Mouse (Mus musculus): ENCODE measurements around the gene Sept4. TPM values are rescaled to one million over a fixed set of nuclear protein-coding genes. Genes with fewer than 3 reads are reported as not detected.
A peak's percentile ranks its signal among the peaks of the same experiment; 100 is the strongest.

Sept4 gene
- total RNA-seq, 2 experiments from 2014 or later: 26.2 to 32.6 TPM

- peak; percentile 65 for DNase-seq
- intact Hi-C loops (cut with DNase I): no loop called here
These were observed 10.4 kb downstream of the Sept4 start for GRCm38 (mm10) chr11:87578963-87579601.

GRCm38 (mm10) chr11:87579713-87580112, 11.0 kb downstream of the Sept4 start:
- DNase-seq: no peak
- intact Hi-C loops (cut with DNase I): no loop called here

- no peak for DNase-seq
- intact Hi-C loops (cut with DNase I): no loop called here
These were observed 11.9 kb downstream of the Sept4 start for GRCm38 (mm10) chr11:87580543-87581085.

GRCm38 (mm10) chr11:87581161-87581865, 12.6 kb downstream of the Sept4 start:
- no peak for DNase-seq
- intact Hi-C loops (cut with DNase I): no loop called here

GRCm38 (mm10) chr11:87581933-87582710, 13.4 kb downstream of the Sept4 start:
- no peak for DNase-seq
- intact Hi-C loops (cut with DNase I): no loop called here

- intact Hi-C loops (cut with DNase I): no loop called here
- no peak for DNase-seq
These were observed 14.8 kb downstream of the Sept4 start for GRCm38 (mm10) chr11:87583291-87584034.

- no peak for DNase-seq
- intact Hi-C loops (cut with DNase I): no loop called here
These were observed 16.2 kb downstream of the Sept4 start for GRCm38 (mm10) chr11:87584711-87585505.

- DNase-seq: no peak
- intact Hi-C loops (cut with DNase I): no loop called here
These were observed 18.6 kb downstream of the Sept4 start for GRCm38 (mm10) chr11:87587211-87587874.

- intact Hi-C loops (cut with DNase I): no loop called here
These were observed 20.9 kb downstream of the Sept4 start for GRCm38 (mm10) chr11:87589605-87590004.

GRCm38 (mm10) chr11:87590841-87591525, 22.3 kb downstream of the Sept4 start:
- DNase-seq: no peak
- intact Hi-C loops (cut with DNase I): no loop called here

More at GRCm38 (mm10) chr11:87589605-87590004, 20.9 kb downstream of the Sept4 start:
- DNase-seq: no peak

GRCm38 (mm10) chr11:87591526-87592353, 23.0 kb downstream of the Sept4 start, which contains the start of gene Mtmr4:
TSS of gene Mtmr4 (plus strand) at chr11:87592162.
- intact Hi-C loops (cut with DNase I): no loop called here
- DNase-seq: peak; percentile 100

GRCm38 (mm10) chr11:87592354-87592695, 23.6 kb downstream of the Sept4 start:
- intact Hi-C loops (cut with DNase I): no loop called here
- no peak for DNase-seq

- intact Hi-C loops (cut with DNase I): no loop called here
- no peak for DNase-seq
These were observed 24.3 kb downstream of the Sept4 start for GRCm38 (mm10) chr11:87592713-87593598.

- intact Hi-C loops (cut with DNase I): no loop called here
- peak; percentile 90 for DNase-seq
These were observed 26.7 kb downstream of the Sept4 start for GRCm38 (mm10) chr11:87595327-87595841.

- intact Hi-C loops (cut with DNase I): no loop called here
- DNase-seq: no peak
These were observed 27.3 kb downstream of the Sept4 start for GRCm38 (mm10) chr11:87595976-87596375.

GRCm38 (mm10) chr11:87596492-87596891, 27.8 kb downstream of the Sept4 start:
- intact Hi-C loops (cut with DNase I): no loop called here
- no peak for DNase-seq

- DNase-seq: no peak
- intact Hi-C loops (cut with DNase I): no loop called here
These were observed 28.4 kb downstream of the Sept4 start for GRCm38 (mm10) chr11:87597061-87597460.
